Mouse (Mus musculus) liver, embryonic 12.5 days (tissue): ENCODE data around the gene Prr14l. TPM values are rescaled to one million over a fixed set of nuclear protein-coding genes. Genes with fewer than 3 reads are reported as not detected.
"Not testable (repeated sequence)": the region's sequence is repeated elsewhere in the genome, so short reads cannot be mapped to it uniquely, and the experiment has no call there.

Experiments used
- ATAC-seq: fragments of 200-750 bp; cut with Nextera tagmentation; 2 replicates; pipeline ENCODE4 v1.8.0; 2017; ENCODE audit warnings: moderate number of reproducible peaks, mild to moderate bottlenecking, moderate library complexity
- H3K27ac ChIP-seq: fragments of 300-500 bp; sonication (generic); 2 replicates; pipeline ENCODE4 v1.5.1; 2016; ENCODE audit warnings: mild to moderate bottlenecking
- H3K27me3 ChIP-seq: fragments of 300-500 bp; sonication (generic); replicated peaks from 2 replicates; pipeline ENCODE4 v1.6.1; 2016; ENCODE audit warnings: mild to moderate bottlenecking, moderate library complexity
- H3K36me3 ChIP-seq: fragments of 300-500 bp; sonication (generic); 2 replicates; pipeline ENCODE4 v1.6.1; 2016; ENCODE audit warnings: mild to moderate bottlenecking, moderate library complexity
- H3K4me1 ChIP-seq: fragments of 300-500 bp; sonication (generic); 2 replicates; pipeline ENCODE4 v1.6.1; 2016
- H3K4me2 ChIP-seq: fragments of 300-500 bp; sonication (generic); 2 replicates; pipeline ENCODE4 v1.6.1; 2016; ENCODE audit warnings: mild to moderate bottlenecking, moderate library complexity
- H3K4me3 ChIP-seq: fragments of 300-500 bp; sonication (generic); 2 replicates; pipeline ENCODE4 v1.5.1; 2016; ENCODE audit warnings: mild to moderate bottlenecking, moderate library complexity
- H3K9ac ChIP-seq: fragments of 300-500 bp; sonication (generic); 2 replicates; pipeline ENCODE4 v1.6.1; 2016; ENCODE audit warnings: mild to moderate bottlenecking, moderate library complexity
- H3K9me3 ChIP-seq: fragments of 300-500 bp; sonication (generic); replicated peaks from 2 replicates; pipeline ENCODE4 v1.6.1; 2016; ENCODE audit warnings: mild to moderate bottlenecking, moderate library complexity
- WGBS: fragments of 180-500 bp; shearing (Covaris S2); methylation state at CpG from one replicate; pipeline ENCODE4 v1.1.7; 2016; ENCODE audit not compliant: insufficient replicate concordance; 5-methylcytosine and 5-hydroxymethylcytosine counted together
- polyA plus RNA-seq: library from polyadenylated mRNA; unstranded; fragments of >200 nt; fragmentation: Nextera tagmentation; extraction: Ambion mirVana; gene quantifications from 2 replicates; pipeline ENCODE4 v1.2.1, GENCODE M21; 2016

Prr14l gene
- 15.0 and 15.3 TPM in 2 replicates for polyA plus RNA-seq

GRCm38 (mm10) chr5:32853731-32854507 lies at the start of gene Prr14l:
Prr14l (minus strand) TSS chr5:32854256.
- peaks cover 23% of the 10 kb centered on the region for H3K36me3 ChIP-seq
- peak; percentile 94 for ATAC-seq

DNA sequence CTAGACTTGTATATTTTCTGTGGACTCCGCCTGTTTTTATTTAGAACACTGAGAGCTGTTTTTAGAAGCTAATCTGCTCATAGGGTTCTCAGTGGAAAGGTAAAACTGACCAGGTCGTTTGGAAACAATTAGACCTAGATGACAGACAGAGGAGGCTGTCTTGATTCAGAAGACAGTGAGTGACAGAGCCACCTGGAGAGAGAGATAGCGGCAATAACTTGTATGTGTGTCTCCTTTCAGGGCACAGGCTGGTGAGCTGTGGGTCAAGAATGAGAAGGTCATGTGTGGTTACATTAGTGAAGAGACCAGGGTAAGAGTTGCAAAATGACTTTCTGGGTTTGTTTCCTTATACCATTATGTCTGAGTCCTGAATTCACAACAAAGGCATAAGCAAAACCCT lies 32.7 kb upstream of the Prr14l start:
- H3K9me3 ChIP-seq: no peaks in the 10 kb centered on the region
- no peak overlapping the region for H3K4me3 ChIP-seq
- H3K27ac ChIP-seq: no peak overlapping the region
- H3K4me2 ChIP-seq: no peak overlapping the region
- WGBS: 64% methylated on average over 3 of the region's 3 CpGs
- H3K27me3 ChIP-seq: no peaks in the 10 kb centered on the region
- no peak overlapping the region for H3K9ac ChIP-seq
- ATAC-seq: no peak
- no peaks in the 10 kb centered on the region for H3K4me1 ChIP-seq
- H3K36me3 ChIP-seq: peaks cover 83% of the 10 kb centered on the region

More at GRCm38 (mm10) chr5:32853731-32854507, at the start of gene Prr14l:
- Histone ChIP-seq H3K27ac (peak within 1 kb of the TSS; percentile 89), H3K4me1 (peaks cover 61% of the 10 kb centered on the region), H3K4me2 (peak within 1 kb of the TSS; percentile 76), H3K4me3 (peak within 1 kb of the TSS; percentile 90), H3K27me3 (no peaks in the 10 kb centered on the region), H3K9me3 (0 out of 2 replicates have a peak, but pooled peaks cover 2% of the 10 kb centered on the region), H3K9ac (peak within 1 kb of the TSS; percentile 95)
- under 1% methylated on average over 51 of the region's 51 CpGs for WGBS

DNA sequence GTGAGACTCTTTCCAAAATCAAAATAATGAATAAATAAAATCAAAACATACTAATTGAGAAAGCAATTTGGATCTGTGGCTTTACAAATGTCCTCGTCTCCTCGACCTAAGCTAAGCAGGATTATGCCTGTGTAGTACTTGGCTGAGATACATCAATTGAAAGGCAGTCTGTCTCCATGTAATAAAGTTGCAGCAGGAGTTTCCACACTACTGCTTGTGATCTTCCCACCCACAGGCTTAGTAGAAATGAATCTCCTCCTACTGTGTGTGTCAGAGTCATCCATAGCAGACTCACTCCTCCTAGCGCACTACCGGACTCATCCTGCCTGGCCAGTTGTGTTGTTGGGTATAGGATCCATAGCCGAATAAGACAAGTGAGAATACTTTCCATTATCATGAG lies 18.3 kb upstream of the Prr14l start:
- Histone ChIP-seq H3K27me3 (no peaks in the 10 kb centered on the region), H3K9me3 (no peaks in the 10 kb centered on the region), H3K4me3 (no peak overlapping the region), H3K9ac (no peak overlapping the region), H3K36me3 (peaks cover 71% of the 10 kb centered on the region), H3K4me1 (no peaks in the 10 kb centered on the region), H3K27ac (no peak overlapping the region), H3K4me2 (no peak overlapping the region)
- 82% methylated on average over 5 of the region's 5 CpGs for WGBS
- no peak for ATAC-seq

DNA sequence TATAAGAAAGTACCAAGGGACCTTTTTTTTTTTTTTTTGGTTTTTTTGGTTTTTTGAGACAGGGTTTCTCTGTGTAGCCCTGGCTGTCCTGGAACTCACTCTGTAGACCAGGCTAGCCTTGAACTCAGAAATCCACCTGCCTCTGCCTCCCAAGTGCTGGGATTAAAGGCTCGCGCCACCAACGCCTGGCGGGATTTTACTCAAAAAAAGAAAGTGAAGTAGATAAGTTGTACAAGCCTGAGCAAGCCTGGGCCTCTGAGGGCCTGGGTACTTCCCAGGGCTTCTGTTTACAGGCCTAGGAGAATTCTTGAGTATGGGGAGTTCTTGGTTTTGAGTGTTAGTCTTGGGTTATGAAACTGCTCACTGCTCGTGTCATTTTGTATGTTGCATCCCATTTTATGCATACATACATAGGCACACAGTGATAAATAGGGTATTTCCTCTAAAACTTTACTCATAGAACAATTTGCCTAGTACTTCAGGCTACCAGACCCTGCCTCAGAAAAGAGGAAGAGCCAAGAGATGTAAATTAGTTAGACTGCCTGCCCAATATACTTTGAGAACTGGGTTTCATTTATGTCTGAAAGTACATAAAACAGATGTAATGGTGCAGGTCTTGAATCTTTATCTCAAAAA lies 15.5 kb upstream of the Prr14l start:
- Histone ChIP-seq H3K4me2 (no peak overlapping the region), H3K9ac (no peak overlapping the region), H3K9me3 (no peaks in the 10 kb centered on the region), H3K36me3 (peaks cover 59% of the 10 kb centered on the region), H3K4me1 (peaks cover 4% of the 10 kb centered on the region), H3K27me3 (no peaks in the 10 kb centered on the region), H3K4me3 (no peak overlapping the region), H3K27ac (no peak overlapping the region)
- 90% methylated on average over 5 of the region's 5 CpGs for WGBS
- ATAC-seq: no peak

GRCm38 (mm10) chr5:32863253-32864228 lies 9.5 kb upstream of the Prr14l start, which contains the start of gene Depdc5:
Depdc5 (plus strand) TSS chr5:32863701.
- peaks cover 24% of the 10 kb centered on the region for H3K4me1 ChIP-seq
- H3K4me2 ChIP-seq: peak within 1 kb of the TSS; percentile 86
- H3K4me3 ChIP-seq: peak within 1 kb of the TSS; percentile 82
- ATAC-seq: peak; percentile 99
- 2% methylated on average over 61 of the region's 64 CpGs for WGBS
- H3K9ac ChIP-seq: peak within 1 kb of the TSS; percentile 91
- no peaks in the 10 kb centered on the region for H3K27me3 ChIP-seq
- peak within 1 kb of the TSS; percentile 87 for H3K27ac ChIP-seq
- no peaks in the 10 kb centered on the region for H3K9me3 ChIP-seq
- H3K36me3 ChIP-seq: peaks cover 23% of the 10 kb centered on the region

DNA sequence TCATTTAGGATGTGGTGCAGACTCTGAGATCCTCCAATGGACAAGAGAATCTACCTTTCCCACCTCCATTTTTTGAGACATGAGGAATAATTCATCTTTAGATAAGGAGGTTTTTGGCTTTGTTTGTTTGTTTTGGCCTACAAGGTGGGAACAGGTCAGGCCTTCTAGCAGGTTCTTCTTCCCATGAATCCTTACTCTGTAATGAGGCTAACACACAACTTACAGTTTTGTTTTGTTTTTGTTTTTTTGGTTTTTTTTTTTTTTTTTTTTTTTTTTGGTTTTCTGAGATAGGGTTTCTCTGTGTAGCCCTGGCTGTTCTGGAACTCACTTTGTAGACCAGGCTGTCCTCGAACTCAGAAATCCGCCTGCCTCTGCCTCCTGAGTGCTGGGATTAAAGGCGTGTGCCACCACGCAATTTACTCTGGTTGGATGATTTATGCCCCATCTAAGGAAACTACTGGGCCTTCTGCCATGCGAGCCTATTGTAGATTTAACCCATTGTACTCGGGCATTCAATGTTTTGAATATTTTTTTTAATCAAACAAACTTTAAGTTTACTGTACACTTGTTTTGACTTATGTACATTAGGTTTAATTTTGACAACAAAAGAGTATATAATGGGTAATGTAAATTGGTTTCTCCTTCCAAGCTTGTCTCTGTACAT lies 8.5 kb upstream of the Prr14l start:
- H3K27ac ChIP-seq: peak overlapping the region; percentile 87
- peak overlapping the region; percentile 82 for H3K4me3 ChIP-seq
- peak overlapping the region; percentile 86 for H3K4me2 ChIP-seq
- 66% methylated on average over 6 of the region's 6 CpGs for WGBS
- H3K27me3 ChIP-seq: no peaks in the 10 kb centered on the region
- H3K9me3 ChIP-seq: no peaks in the 10 kb centered on the region
- H3K4me1 ChIP-seq: peaks cover 29% of the 10 kb centered on the region
- peaks cover 13% of the 10 kb centered on the region for H3K36me3 ChIP-seq
- H3K9ac ChIP-seq: peak overlapping the region; percentile 91; the same call in 1 of the 2 replicates
- no peak for ATAC-seq

DNA sequence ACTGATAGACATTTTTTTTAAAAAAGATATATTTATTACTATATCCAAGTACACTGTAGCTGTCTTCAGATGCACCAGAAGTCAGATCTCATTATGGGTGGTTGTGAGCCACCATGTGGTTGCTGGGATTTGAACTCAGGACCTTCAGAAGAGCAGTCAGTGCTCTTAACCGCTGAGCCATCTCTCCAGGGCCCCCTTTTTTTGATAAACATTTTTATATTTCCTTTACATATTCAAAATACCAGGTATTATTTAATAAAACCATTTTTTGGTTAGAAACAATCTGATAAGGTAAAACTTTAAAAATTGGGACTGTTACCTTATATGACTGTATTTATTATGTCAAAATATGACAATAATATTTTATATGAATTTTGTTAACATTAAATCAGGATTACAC lies 7.0 kb upstream of the Prr14l start:
- Histone ChIP-seq H3K27ac (no peak overlapping the region), H3K36me3 (0 out of 2 replicates have a peak, but pooled peaks cover 5% of the 10 kb centered on the region), H3K27me3 (no peaks in the 10 kb centered on the region), H3K4me3 (no peak overlapping the region), H3K9ac (no peak overlapping the region), H3K9me3 (no peaks in the 10 kb centered on the region), H3K4me2 (no peak overlapping the region), H3K4me1 (peaks cover 40% of the 10 kb centered on the region)
- WGBS: 83% methylated on average over 1 of the region's 1 CpGs
- ATAC-seq: no peak

- no peak for ATAC-seq
- 6% methylated on average over 6 of the region's 6 CpGs for WGBS
- peak overlapping the region; percentile 49 for H3K4me3 ChIP-seq
- H3K36me3 ChIP-seq: no peaks in the 10 kb centered on the region
- H3K9me3 ChIP-seq: no peaks in the 10 kb centered on the region
- H3K4me1 ChIP-seq: peaks cover 42% of the 10 kb centered on the region
- H3K9ac ChIP-seq: peak overlapping the region; percentile 47
- peak overlapping the region; percentile 69 for H3K4me2 ChIP-seq
- no peaks in the 10 kb centered on the region for H3K27me3 ChIP-seq
- H3K27ac ChIP-seq: no peak overlapping the region; the same call in 1 of the 2 replicates
Observed at GRCm38 (mm10) chr5:32857781-32858220, 3.7 kb upstream of the Prr14l start.

- not testable (repeated sequence) for H3K9me3 ChIP-seq, H3K9ac ChIP-seq, H3K4me3 ChIP-seq, H3K4me2 ChIP-seq, H3K27ac ChIP-seq, H3K27me3 ChIP-seq, ATAC-seq
- Histone ChIP-seq H3K36me3 (peaks cover 16% of the 10 kb centered on the region), H3K4me1 (peaks cover 52% of the 10 kb centered on the region)
- WGBS: 85% methylated on average over 3 of the region's 3 CpGs
Observed at GRCm38 (mm10) chr5:32855274-32855673, 1.2 kb upstream of the Prr14l start.

- Histone ChIP-seq H3K4me2 (peak overlapping the region; percentile 76), H3K9me3 (0 out of 2 replicates have a peak, but pooled peaks cover 2% of the 10 kb centered on the region), H3K9ac (no peak overlapping the region), H3K4me1 (peaks cover 55% of the 10 kb centered on the region), H3K27ac (peak overlapping the region; percentile 89), H3K4me3 (no peak overlapping the region), H3K27me3 (no peaks in the 10 kb centered on the region), H3K36me3 (peaks cover 18% of the 10 kb centered on the region)
- 74% methylated on average over 4 of the region's 4 CpGs for WGBS
- ATAC-seq: no peak
Observed at GRCm38 (mm10) chr5:32854818-32855217, 762 bp upstream of the Prr14l start.

- ATAC-seq: no peak
- Histone ChIP-seq H3K9me3 (0 out of 2 replicates have a peak, but pooled peaks cover 2% of the 10 kb centered on the region), H3K4me2 (peak overlapping the region; percentile 76), H3K4me3 (peak overlapping the region; percentile 90), H3K27ac (peak overlapping the region; percentile 57), H3K9ac (peak overlapping the region; percentile 95), H3K36me3 (peaks cover 38% of the 10 kb centered on the region), H3K27me3 (no peaks in the 10 kb centered on the region), H3K4me1 (peaks cover 57% of the 10 kb centered on the region)
- WGBS: 26% methylated on average over 6 of the region's 6 CpGs
Observed at GRCm38 (mm10) chr5:32852026-32852425, 2.0 kb downstream of the Prr14l start.
